ENCODE assay signal across 17 mouse cellular contexts in genomic region chr1:165861235-165861609, GRCm38 (mm10).
DNase-seq lines count a peak whose midpoint lies in the region; ATAC-seq lines count a peak whose summit lies in the region.
"Had no signal": no experiment of that assay in that cellular context is flagged by ENCODE, and none has a peak within 500 bp of the region (broad histone marks: within the 10 kb centered on the region; RNA-seq: fewer than 3 reads in every experiment).

No protein-coding gene starts in this region.

- H3K4me2 ChIP-seq in forebrain, embryonic 12.5 days: no peak overlapping the region
- H3K4me2 ChIP-seq in liver, embryonic 11.5 days: no peak overlapping the region
- no peak overlapping the region for H3K4me2 ChIP-seq in liver, embryonic 12.5 days
- no peak overlapping the region for H3K4me2 ChIP-seq in stomach, embryonic 16.5 days (ENCODE audit: low read depth, low read length)
- H3K4me2 ChIP-seq: lung, embryonic 15.5 days had no signal

- H3K4me1 ChIP-seq in forebrain, embryonic 10.5 days: peaks cover 35% of the 10 kb centered on the region
- peaks cover 20% of the 10 kb centered on the region for H3K4me1 ChIP-seq in forebrain, embryonic 12.5 days
- H3K4me1 ChIP-seq in liver, embryonic 11.5 days (replicated peaks; ENCODE audit: control insufficient read depth, insufficient read depth, low read length): peaks cover 3% of the 10 kb centered on the region; the same call in 1 of the 2 replicates
- H3K4me1 ChIP-seq in liver, embryonic 12.5 days: peaks cover 9% of the 10 kb centered on the region
- peaks cover 29% of the 10 kb centered on the region for H3K4me1 ChIP-seq in embryonic facial prominence, embryonic 10.5 days
- no peaks in the 10 kb centered on the region for H3K4me1 ChIP-seq in stomach, embryonic 16.5 days (ENCODE audit: control insufficient read depth, insufficient read depth, low read length)

- no peak for DNase-seq in forebrain, embryonic 10.5 days (ENCODE audit: extremely low spot score, low spot score)
- peak; percentile 28 for DNase-seq in liver, embryonic 11.5 days (ENCODE audit: low spot score)
- no peak for DNase-seq in embryonic facial prominence, embryonic 10.5 days (ENCODE audit: low spot score)
- DNase-seq in left cerebral cortex, postnatal 36 days (ENCODE audit: low spot score in 2 of 2): no peak
- no peak for DNase-seq in heart, postnatal 14 days
- DNase-seq: adrenal gland, postnatal 36 days; cerebellum, postnatal 10 days; heart, postnatal 10 days; kidney, adult 9 months; kidney, postnatal 36 days; thymus, postnatal 25 days had no signal

- 81% methylated on average over 3 of the region's 3 CpGs for WGBS in forebrain, embryonic 10.5 days
- 76% methylated on average over 3 of the region's 3 CpGs for WGBS in forebrain, embryonic 12.5 days
- WGBS in liver, embryonic 11.5 days: 85% methylated on average over 3 of the region's 3 CpGs
- 77% methylated on average over 3 of the region's 3 CpGs for WGBS in liver, embryonic 12.5 days (ENCODE audit: insufficient replicate concordance)
- 76% methylated on average over 3 of the region's 3 CpGs for WGBS in embryonic facial prominence, embryonic 10.5 days
- 57% methylated on average over 3 of the region's 3 CpGs for WGBS in stomach, embryonic 16.5 days

- H3K9ac ChIP-seq in forebrain, embryonic 12.5 days: no peak overlapping the region
- H3K9ac ChIP-seq in liver, embryonic 11.5 days (ENCODE audit: low read depth, low read length): no peak overlapping the region
- H3K9ac ChIP-seq in liver, embryonic 12.5 days: no peak overlapping the region
- no peak overlapping the region for H3K9ac ChIP-seq in stomach, embryonic 16.5 days (ENCODE audit: low read length)
- H3K9ac ChIP-seq: lung, embryonic 15.5 days had no signal

- H3K27me3 ChIP-seq in forebrain, embryonic 10.5 days (ENCODE audit: poor library complexity, severe bottlenecking): peaks cover 19% of the 10 kb centered on the region
- H3K27me3 ChIP-seq in forebrain, embryonic 12.5 days: peaks cover 19% of the 10 kb centered on the region
- no peaks in the 10 kb centered on the region for H3K27me3 ChIP-seq in liver, embryonic 11.5 days (replicated peaks; ENCODE audit: control insufficient read depth, insufficient read depth, low read length)
- H3K27me3 ChIP-seq in liver, embryonic 12.5 days (replicated peaks): no peaks in the 10 kb centered on the region
- no peaks in the 10 kb centered on the region; the same call in 1 of the 2 replicates for H3K27me3 ChIP-seq in embryonic facial prominence, embryonic 10.5 days (replicated peaks; ENCODE audit: low read depth, poor library complexity, severe bottlenecking)
- H3K27me3 ChIP-seq in stomach, embryonic 16.5 days (ENCODE audit: control insufficient read depth, insufficient read depth, low read length): no peaks in the 10 kb centered on the region
- H3K27me3 ChIP-seq: lung, embryonic 15.5 days had no signal

- intact Hi-C loops in left cerebral cortex, postnatal 36 days (cut with DNase I): no loop called here
- intact Hi-C loops in heart, postnatal 14 days (cut with DNase I): no loop called here

- peak overlapping the region; percentile 26; the same call in 1 of the 2 replicates for H3K27ac ChIP-seq in forebrain, embryonic 10.5 days
- no peak overlapping the region for H3K27ac ChIP-seq in forebrain, embryonic 12.5 days
- no peak overlapping the region for H3K27ac ChIP-seq in liver, embryonic 11.5 days (ENCODE audit: low read depth, low read length)
- H3K27ac ChIP-seq in liver, embryonic 12.5 days: no peak overlapping the region
- peak overlapping the region; percentile 57 for H3K27ac ChIP-seq in embryonic facial prominence, embryonic 10.5 days (replicated peaks)
- no peak overlapping the region for H3K27ac ChIP-seq in stomach, embryonic 16.5 days (ENCODE audit: low read length)

- H3K4me3 ChIP-seq in forebrain, embryonic 10.5 days: no peak overlapping the region
- no peak overlapping the region for H3K4me3 ChIP-seq in forebrain, embryonic 12.5 days (replicated peaks)
- H3K4me3 ChIP-seq in liver, embryonic 11.5 days (ENCODE audit: low read depth, low read length): no peak overlapping the region
- H3K4me3 ChIP-seq in liver, embryonic 12.5 days: no peak overlapping the region
- no peak overlapping the region for H3K4me3 ChIP-seq in embryonic facial prominence, embryonic 10.5 days
- H3K4me3 ChIP-seq in stomach, embryonic 16.5 days (replicated peaks; ENCODE audit: low read length): no peak overlapping the region
- H3K4me3 ChIP-seq: erythroblast, embryonic 14.5 days; lung, embryonic 15.5 days had no signal

- peaks cover 9% of the 10 kb centered on the region for H3K36me3 ChIP-seq in forebrain, embryonic 10.5 days (replicated peaks)
- peaks cover 5% of the 10 kb centered on the region; the same call in 1 of the 2 replicates for H3K36me3 ChIP-seq in forebrain, embryonic 12.5 days (replicated peaks)
- no peaks in the 10 kb centered on the region for H3K36me3 ChIP-seq in liver, embryonic 11.5 days (ENCODE audit: control insufficient read depth, insufficient read depth, low read length)
- H3K36me3 ChIP-seq in liver, embryonic 12.5 days: no peaks in the 10 kb centered on the region
- peaks cover 6% of the 10 kb centered on the region; the same call in 1 of the 2 replicates for H3K36me3 ChIP-seq in embryonic facial prominence, embryonic 10.5 days (replicated peaks)
- no peaks in the 10 kb centered on the region for H3K36me3 ChIP-seq in stomach, embryonic 16.5 days (ENCODE audit: control insufficient read depth, insufficient read depth, low read length)
- H3K36me3 ChIP-seq: lung, embryonic 15.5 days had no signal

- no peaks in the 10 kb centered on the region for H3K9me3 ChIP-seq in forebrain, embryonic 10.5 days
- no peaks in the 10 kb centered on the region for H3K9me3 ChIP-seq in forebrain, embryonic 12.5 days
- no peaks in the 10 kb centered on the region for H3K9me3 ChIP-seq in liver, embryonic 11.5 days (ENCODE audit: control insufficient read depth, low read length)
- H3K9me3 ChIP-seq in liver, embryonic 12.5 days (replicated peaks): no peaks in the 10 kb centered on the region
- H3K9me3 ChIP-seq in embryonic facial prominence, embryonic 10.5 days: no peaks in the 10 kb centered on the region
- H3K9me3 ChIP-seq in stomach, embryonic 16.5 days (replicated peaks; ENCODE audit: control insufficient read depth, low read length): no peaks in the 10 kb centered on the region
- H3K9me3 ChIP-seq: lung, embryonic 15.5 days had no signal

- ATAC-seq in forebrain, embryonic 12.5 days (ENCODE audit: low FRiP score): no peak
- no peak for ATAC-seq in liver, embryonic 11.5 days (replicated peaks; ENCODE audit: low FRiP score)
- ATAC-seq in liver, embryonic 12.5 days: no peak
- ATAC-seq in stomach, embryonic 16.5 days (ENCODE audit: insufficient read depth, low FRiP score): peak; percentile 56; the same call in 1 of the 2 replicates
- ATAC-seq: activated CD4-positive, CD25-positive, alpha-beta regulatory T cell, adult 4 months had no signal

Comparison
In these comparisons a context has a peak if more than half of its experiments do, and no peak if none do; other contexts are left out.
1. H3K27ac ChIP-seq: peak in forebrain, embryonic 10.5 days (single experiment) and embryonic facial prominence, embryonic 10.5 days (single experiment); none in forebrain, embryonic 12.5 days (single experiment), liver, embryonic 11.5 days (single experiment), liver, embryonic 12.5 days (single experiment) and stomach, embryonic 16.5 days (single experiment).